Mouse (Mus musculus): ENCODE data around the gene Ada. TPM values are rescaled to one million over a fixed set of nuclear protein-coding genes. Genes with fewer than 3 reads are reported as not detected.
"Not testable (repeated sequence)": the region's sequence is repeated elsewhere in the genome, so short reads cannot be mapped to it uniquely, and the experiment has no call there.

Gene Ada
- total RNA-seq, 2 experiments from 2014 or later: 3.7 to 6.1 TPM

DNA sequence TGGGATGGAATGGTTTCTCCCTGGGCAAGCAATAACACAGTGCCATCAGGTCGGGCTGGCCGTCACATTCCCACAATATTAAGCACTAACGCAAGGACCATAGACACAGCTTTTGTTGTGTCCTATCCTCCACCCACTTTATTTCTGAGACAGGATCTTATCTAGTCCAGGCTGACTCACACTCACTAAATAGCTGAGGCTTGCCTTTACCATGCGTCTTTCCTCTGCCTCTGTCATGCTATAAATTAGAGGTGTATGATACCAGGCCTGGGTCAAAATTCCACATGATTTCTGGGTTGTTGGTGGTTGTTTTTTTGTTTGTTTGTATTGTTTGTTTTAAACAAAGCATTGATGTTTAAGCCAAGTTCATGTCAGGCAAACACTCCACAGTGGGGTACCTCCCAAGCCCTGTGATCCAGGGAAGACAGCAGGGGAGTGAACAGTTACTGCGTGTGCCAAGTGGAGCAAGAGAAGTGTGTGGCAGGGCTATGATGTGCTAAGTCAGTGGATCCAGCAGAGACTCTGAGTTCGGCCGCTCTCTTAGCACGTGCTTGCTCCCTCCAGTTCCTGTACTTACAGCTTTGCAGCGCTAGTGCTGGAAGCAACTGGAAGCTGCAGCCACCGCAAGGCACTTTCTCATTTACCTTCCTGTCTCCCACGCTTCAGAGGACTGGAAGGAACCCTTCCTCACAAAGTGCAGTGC, 50.8 kb downstream of the Ada start:
- 0 out of 2 replicates have a peak, but pooled peaks have one; percentile 13 for ATAC-seq (ENCODE audit: poor library complexity, severe bottlenecking)

DNA sequence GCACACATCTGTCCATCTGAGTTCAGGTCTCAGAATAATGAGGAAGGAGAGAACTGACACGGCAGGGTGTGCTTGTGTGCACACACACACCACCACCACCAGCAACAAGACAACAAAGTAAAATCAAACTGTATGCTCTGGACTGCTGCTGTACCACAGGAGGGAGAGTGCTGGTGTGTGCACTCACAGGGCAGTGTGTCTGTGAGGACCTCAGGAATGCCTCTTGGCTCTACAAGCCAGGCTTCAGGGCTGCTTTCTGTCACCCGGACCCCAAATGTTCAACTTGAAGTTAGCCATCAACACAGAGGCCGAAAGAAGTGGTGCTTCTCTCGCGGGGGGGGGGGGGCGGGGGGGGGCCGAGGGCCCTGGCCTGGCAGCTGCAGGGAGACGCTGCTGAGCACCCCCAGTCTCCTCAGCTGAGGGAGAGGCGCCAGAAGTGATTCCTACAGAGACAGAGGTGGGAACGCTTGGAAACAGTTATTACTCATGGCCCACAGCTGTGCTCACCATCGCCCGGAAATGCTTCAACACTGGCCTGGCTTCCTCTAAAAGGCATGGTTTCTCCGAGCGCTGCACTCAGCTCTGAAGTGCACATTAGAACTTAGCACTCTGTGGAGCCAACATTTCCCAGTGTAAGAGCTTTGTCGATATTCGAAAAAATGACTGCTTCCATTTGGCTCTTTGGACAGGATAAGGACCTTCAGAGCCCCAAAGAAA, 52.1 kb downstream of the Ada start:
- ATAC-seq (ENCODE audit: poor library complexity, severe bottlenecking): peak; percentile 58

DNA sequence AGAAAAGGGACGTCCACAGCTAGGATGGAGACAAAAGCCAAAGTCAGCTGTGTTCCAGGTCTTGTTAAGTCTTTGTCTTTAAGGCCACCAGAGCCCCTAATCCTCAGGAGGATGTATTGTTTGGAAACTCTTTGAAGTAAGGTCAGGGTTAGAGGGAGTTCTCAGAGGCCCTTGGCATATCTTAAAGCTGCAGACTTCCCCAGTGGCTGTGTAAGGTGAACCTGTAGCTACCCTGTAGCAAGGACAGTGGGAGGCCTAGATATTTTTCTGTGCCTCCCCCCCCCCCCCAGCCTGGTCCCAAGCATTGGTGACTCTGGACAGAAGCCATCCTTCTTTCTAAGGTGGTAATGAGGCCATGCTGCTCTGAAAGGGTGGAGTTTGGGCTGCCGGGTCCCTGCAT, 53.3 kb downstream of the Ada start:
- no peak for ATAC-seq (ENCODE audit: poor library complexity, severe bottlenecking)

DNA sequence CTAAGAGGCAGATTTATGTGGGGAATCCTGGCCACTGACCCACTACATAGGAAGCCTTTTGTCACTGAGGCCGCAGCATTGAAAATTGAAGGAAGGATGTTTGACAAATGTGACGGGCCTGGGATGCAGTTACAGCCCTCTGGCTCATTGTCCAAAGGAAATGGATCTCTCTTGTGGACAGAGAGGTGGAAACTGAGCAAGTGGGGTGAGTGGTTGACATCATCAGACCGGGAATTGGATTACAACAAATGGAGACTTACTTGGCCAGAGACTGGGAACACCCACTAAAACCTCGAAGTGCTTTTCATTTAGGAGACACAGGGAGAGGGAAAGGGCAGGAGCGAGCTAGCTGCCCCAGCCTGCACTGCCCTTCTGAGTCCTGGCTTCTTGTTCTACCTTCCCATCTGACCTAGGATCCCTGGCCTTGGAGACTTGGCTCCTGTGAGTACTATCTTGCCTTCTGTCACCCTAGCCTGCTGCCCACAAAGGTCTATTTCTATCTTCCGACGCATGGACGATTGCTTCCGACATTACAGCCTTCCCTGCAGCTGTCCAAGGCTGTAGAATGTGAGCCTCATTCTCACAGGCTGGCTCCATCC, 56.2 kb downstream of the Ada start:
- no peak for ATAC-seq (ENCODE audit: poor library complexity, severe bottlenecking)

DNA sequence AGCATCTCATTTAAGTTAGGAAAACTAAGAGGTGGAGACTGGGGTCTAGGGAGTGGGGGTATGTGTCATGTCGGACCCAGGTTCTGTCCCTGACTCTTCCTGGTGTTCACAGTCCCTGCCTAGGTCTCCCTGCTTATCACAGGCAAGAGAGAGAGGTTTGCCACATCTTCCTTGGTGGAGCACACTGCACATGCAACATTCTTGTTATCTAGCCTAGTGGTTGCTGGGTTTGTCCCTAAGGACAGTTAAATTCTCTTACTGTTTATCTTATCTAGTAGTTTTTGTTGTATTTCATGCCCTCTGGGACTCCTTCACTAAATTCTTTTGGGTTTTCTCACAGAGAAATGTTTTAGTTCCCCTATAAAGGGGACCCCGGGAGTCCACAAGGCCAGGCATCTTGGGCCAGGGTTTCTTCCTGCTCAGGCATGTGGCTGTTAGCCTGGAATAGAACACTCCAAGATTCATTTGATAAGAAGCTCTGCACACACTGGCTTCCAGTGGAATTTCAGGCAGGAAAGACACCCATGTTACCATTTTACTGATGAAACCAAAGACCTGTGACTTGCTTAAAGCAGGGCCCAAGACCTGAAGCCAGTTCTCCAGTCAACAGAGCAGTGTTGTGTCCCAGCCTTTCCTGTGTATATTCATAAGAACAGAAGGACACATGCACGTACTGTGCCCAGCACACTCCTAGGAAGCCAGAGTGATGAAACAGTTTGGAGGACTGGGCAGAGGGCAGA, 57.0 kb downstream of the Ada start:
- ATAC-seq (ENCODE audit: poor library complexity, severe bottlenecking): no peak

DNA sequence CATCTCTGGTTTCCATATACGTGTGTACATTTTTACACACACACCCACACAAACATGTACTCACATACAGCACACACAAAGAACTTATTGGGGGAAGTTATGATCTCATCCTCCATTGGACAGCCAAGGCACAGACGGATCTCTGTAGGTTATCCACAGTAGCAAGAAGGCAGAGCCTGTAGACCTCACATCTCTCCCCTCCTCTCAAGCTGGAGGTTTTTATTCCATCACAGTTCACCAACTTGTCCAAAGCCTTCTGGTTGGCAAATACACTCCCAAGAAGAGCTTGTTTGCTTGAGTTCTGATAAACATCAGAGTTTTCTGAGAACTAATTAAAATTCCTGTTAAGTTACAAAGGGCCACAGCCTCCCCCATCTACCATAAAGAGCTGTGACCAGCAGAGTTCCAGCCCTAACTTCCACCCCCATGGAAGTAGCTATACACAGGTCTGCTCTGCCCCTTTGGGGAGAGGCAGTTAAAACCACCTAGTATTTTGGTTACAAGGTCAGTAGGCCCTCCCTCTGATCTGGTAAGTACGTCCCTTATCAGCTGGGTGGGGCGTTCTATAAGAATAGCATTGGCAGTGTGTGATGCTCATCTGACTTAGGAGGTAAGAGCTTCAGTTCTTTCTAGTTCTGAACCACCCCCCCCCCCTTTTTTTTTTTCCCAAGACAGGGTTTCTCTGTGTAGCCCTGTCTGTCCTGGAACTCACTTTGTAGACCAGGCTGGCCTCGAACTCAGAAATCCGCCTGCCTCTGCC, 58.0 kb downstream of the Ada start:
- no peak for ATAC-seq (ENCODE audit: poor library complexity, severe bottlenecking)

DNA sequence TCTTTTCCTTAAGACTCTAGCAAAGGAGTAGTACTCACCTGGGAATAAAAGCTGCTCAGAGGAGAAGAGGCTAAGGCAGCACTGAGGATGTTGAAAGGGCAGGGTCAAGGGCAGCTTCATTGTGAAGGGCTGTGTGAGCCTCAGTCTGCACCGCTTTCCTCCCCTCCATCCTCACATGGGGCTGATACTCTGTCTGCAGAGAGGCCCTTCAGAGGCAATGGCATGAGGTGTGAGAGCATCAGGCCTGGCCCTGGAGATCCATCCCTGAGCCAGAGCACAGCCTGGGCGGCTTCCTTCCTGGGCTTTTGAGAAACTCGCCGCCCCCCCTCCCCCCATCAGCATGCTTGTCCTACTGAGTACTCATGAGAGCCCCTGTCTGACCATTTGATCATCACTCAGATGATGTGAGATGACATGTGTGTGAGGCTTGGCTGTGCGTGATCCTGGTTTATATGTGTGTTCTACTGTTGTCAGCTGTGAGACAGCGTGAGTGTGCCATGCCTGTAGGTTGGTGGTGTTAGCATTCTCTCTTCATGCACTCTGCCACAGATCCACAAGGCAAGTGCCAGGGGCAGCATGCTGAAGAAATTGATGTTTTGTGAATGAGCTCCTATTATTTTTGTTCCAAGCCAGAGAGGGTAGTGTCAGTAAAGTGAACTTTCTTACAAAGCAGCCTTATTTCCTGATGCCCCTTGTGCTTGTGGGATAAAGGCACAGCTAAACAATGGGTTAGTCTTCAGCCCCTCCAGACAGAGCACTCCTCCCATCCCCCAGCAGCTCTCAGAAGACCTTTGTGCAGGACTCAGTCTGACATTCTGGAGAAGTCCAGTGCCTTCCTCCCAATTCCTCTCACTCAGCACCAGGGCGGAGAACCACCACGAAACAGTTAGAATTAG, 59.4 kb downstream of the Ada start:
- no peak for ATAC-seq (ENCODE audit: poor library complexity, severe bottlenecking)

DNA sequence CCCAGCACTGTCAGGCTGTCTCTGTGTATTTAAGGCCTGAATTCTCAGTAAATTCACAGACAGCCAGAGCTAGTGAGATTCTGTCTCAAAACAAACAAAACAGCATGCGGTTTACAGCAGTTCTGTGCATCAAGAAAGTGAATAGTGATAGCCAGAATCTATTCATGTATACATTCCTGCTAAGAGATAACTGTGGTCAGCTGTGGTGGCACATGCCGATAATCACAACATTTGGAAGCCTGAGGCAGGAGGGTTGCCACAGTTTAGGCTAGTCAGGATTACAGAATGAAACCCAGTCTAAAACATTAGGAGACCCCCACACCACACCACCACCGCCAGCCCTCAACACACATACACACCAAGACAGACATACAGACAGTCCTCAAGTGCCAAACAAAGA, 60.3 kb downstream of the Ada start:
- no peak for ATAC-seq (ENCODE audit: poor library complexity, severe bottlenecking)

DNA sequence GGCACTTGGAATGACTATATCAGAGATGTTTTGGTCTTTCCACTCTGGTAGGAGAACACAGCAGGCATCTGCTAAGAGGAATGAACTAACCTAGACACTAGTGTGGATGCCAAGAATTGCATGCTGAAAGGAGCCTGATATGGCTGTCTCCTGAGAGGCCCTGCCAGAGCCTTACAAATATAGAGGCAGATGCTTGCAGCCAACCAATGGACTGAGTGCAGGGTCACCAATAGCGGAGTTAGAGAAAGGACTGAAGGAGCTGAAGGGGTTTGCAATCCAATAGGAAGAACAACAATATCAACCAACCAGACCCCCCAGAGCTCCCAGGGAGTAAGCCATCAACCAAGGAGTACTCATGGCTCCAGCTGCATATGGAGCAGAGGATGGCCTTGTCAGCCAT, 61.7 kb downstream of the Ada start:
- not testable (repeated sequence) for ATAC-seq (ENCODE audit: poor library complexity, severe bottlenecking)

DNA sequence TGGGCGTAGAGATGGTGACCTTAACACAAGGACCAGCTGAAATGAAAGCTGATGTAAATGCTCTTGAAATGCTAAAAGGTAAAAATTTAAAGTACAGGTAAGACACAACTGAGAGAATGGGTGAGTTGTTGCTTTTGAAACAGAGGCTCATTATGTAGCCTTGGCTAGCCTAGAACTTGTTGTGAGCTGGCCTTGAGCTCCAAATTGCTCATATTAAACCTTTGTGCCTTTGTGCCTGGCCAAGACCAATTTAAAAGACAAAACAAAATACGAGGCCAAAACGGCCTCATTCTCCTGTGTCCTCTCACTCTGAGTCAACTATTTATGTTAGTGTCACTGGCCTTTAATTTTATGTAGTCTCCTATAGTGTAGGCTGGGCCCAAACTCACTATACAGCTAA, 63.2 kb downstream of the Ada start:
- no peak for ATAC-seq (ENCODE audit: poor library complexity, severe bottlenecking)

DNA sequence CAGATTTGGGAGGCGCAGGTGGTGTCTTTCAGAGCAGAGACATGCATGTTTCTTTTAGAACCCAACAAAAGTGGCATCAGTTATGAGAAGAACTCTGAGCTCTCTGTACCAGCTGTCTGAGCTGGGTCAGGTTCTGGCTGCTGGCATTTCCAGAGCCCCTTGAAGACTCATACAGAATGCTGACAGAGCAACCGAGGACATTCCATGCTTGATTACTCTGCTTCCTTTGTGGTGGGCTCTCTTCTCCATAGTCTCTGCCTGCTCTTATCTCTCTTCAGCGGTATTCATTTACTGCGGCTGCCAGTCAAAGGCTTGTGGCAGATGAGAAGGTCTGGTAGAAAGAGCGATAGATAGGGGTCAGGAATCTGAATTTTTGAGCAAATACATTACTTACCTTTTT, 63.8 kb downstream of the Ada start:
- ATAC-seq (ENCODE audit: poor library complexity, severe bottlenecking): no peak

DNA sequence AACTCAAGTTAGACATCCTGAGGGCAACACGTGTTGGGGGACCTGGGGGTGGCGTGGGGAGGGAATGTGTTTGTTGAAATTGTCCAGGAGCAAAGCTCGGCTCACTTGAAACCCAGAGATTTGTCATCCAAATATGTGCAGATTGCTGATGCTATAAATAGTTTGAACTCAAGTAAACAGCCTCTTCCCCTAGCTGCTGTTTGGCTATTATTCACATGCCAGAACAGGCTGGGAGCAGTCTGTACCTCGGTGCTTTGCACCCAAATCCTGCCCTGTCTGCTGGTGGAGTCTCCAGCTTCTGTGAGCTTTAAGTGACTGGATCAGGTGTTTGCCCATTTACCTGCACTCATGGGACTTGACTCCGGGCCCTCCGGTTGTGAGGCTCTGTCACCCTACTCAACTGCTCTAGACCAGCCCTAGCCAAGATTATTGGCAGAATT, 64.3 kb downstream of the Ada start:
- no peak for ATAC-seq (ENCODE audit: poor library complexity, severe bottlenecking)

DNA sequence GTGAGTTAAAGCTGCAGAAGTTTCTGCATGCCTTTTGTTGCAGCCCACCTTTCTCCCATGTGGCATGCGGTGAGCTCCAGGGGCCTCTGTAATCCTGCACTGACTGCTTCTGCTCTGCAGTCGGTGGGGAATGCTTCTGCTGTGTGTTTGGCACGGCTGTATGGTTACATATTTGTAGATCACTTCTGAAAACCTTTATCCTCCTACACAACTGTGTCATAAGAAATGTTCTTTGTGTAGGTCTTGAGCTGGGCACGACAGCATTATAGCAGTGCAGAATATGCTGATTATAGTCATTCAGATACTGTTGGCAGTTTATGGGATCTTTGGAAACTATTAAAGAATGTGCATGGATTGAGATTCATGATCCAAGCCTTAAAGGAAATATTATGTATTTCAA, 64.8 kb downstream of the Ada start:
- no peak for ATAC-seq (ENCODE audit: poor library complexity, severe bottlenecking)

DNA sequence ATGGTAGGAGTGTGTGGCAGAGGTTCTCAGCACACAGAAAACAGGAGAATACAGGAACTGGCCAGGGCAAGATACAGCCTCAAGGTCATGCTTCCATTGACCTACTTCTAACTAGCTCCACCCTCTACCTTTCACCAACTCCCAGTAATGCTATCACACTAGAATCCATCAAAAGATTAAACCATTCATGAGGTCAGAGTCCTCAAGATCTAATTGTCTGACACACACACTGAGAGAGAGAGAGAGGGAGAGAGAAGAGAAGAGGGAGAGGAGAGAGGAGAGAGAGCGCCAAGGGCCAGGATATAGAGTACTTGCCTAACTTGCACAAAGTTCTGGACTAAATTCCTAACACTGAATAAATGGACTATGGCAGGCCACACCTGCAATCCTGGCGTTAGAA, 67.7 kb downstream of the Ada start:
- no peak for ATAC-seq (ENCODE audit: poor library complexity, severe bottlenecking)

DNA sequence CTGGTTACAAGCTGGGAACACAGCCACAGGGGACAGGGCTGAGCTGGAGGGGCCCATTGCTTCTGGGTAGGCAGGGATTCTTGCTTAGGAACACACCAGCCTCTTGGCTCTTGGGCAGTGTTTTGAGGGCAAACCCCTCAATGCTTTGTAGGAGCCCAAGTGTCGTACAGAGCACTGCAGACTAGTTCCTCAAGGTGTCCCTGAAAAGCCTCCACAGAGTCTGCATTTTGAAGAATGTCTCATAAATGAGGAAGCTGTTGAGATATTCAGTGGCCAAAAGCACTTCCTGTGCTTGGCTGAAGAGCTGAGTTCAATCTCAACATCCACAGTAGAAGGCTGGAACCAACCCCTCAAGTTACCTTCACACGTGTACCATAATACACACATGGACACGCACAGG, 73.3 kb downstream of the Ada start:
- ATAC-seq (ENCODE audit: poor library complexity, severe bottlenecking): peak; percentile 94

Other genes with a start within 250 kb of the Ada start
- gene Hnf4a, start 243.4 kb downstream of the Ada start, total RNA-seq (2015): not detected in 2 replicates
- gene Hnf4a, start 243.4 kb downstream of the Ada start, total RNA-seq (2017): not detected in 2 replicates
- gene Ttpal, start 147.9 kb downstream of the Ada start, total RNA-seq (2015): 12.6 and 16.6 TPM in 2 replicates
- 8.8 and 14.4 TPM in 2 replicates for gene Ttpal, start 147.9 kb downstream of the Ada start, total RNA-seq (2017)
- gene Serinc3, start 105.1 kb downstream of the Ada start, total RNA-seq (2015): 797 and 809 TPM in 2 replicates
- 623 and 641 TPM in 2 replicates for gene Serinc3, start 105.1 kb downstream of the Ada start, total RNA-seq (2017)
- 47.7 and 50.9 TPM in 2 replicates for gene Pkig, start 91.9 kb downstream of the Ada start, total RNA-seq (2015)
- 36.8 and 55.2 TPM in 2 replicates for gene Pkig, start 91.9 kb downstream of the Ada start, total RNA-seq (2017)
- 0.27 TPM in 1 of 2 replicates, not detected in the other for gene Ccn5, start 70.6 kb upstream of the Ada start, total RNA-seq (2015)
- gene Ccn5, start 70.6 kb upstream of the Ada start, total RNA-seq (2017): 0.59 and 1.5 TPM in 2 replicates
- not detected in 2 replicates for gene Kcnk15, start 103.4 kb upstream of the Ada start, total RNA-seq (2015)
- gene Kcnk15, start 103.4 kb upstream of the Ada start, total RNA-seq (2017): not detected in 2 replicates
- gene Rims4, start 168.4 kb upstream of the Ada start, total RNA-seq (2015): not detected in 2 replicates
- not detected in 2 replicates for gene Rims4, start 168.4 kb upstream of the Ada start, total RNA-seq (2017)
- 176 and 197 TPM in 2 replicates for gene Ywhab, start 244.7 kb upstream of the Ada start, total RNA-seq (2015)
- gene Ywhab, start 244.7 kb upstream of the Ada start, total RNA-seq (2017): 73.5 and 93.5 TPM in 2 replicates

All from megakaryocyte, adult 5-6 weeks (primary cell).